Mouse (Mus musculus) heart, postnatal 36 days (tissue): ENCODE results near the gene Rtp2. TPM values are rescaled to one million over a fixed set of nuclear protein-coding genes. Genes with fewer than 3 reads are reported as not detected.

Source experiments
- DNase-seq, 2 experiments: peaks; one replicate each; pipeline ENCODE4 v3.0.0; 2021 to 2022
- intact Hi-C: fragments of 180-260 bp; cut with DNase I; formaldehyde crosslinking; loops from one replicate; pipeline ENCODE4 v1.15.1; 2025
- total RNA-seq, 2 experiments: library from RNA; stranded (reverse); gene quantifications; 2 replicates each; pipeline ENCODE4 v1.2.3; 2021

Rtp2 gene
- total RNA-seq, 2 experiments from 2014 or later: not detected

GRCm38 (mm10) chr16:23897984-23898586, 34.1 kb downstream of the Rtp2 start:
- peak; percentile 60 to 64 for DNase-seq
- intact Hi-C loops: loop anchor here (2.0 to 10.0 kb wide), 3 partner anchors 55 to 753 kb away; partner anchors contain the start of gene Adipoq

GRCm38 (mm10) chr16:23897486-23897885, 34.7 kb downstream of the Rtp2 start:
- intact Hi-C loops: loop anchor here (10.0 kb wide), 2 partner anchors 523 to 753 kb away; partner anchors contain the start of gene Adipoq
- DNase-seq: no peak

DNA sequence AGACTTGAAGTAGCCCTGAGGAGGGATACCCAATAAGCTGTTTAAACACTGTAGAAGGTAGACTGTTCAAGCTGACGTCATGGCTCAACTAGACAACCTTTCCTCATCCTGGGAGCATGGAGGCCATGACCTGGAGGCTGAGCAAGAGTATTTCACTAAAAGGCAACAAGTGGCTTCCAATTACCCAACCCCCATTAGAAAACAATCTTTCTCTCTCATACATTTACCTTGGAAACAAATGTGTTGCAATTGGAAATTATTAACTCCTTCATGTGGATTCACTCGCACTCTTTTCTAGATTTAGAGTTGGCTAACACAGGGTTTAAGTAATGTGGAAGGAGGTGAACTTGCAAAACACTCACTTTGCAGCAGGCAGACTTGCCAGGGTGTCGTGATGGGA, 37.1 kb downstream of the Rtp2 start:
- intact Hi-C loops: loop anchor here (10.0 kb wide), 2 partner anchors 520 to 750 kb away; partner anchors contain the start of gene Adipoq

GRCm38 (mm10) chr16:23890636-23891035, 41.6 kb downstream of the Rtp2 start, which contains the start of gene Sst:
Sst (minus strand) TSS chr16:23890958.
- DNase-seq: no peak
- intact Hi-C loops: loop anchor here (10.0 kb wide), 2 partner anchors 516 to 746 kb away; partner anchors contain the start of gene Adipoq

More for the DNA sequence above, 37.1 kb downstream of the Rtp2 start:
- DNase-seq: no peak

GRCm38 (mm10) chr16:23890151-23890550, 42.0 kb downstream of the Rtp2 start:
- no peak for DNase-seq
- intact Hi-C loops: loop anchor here (10.0 kb wide), 2 partner anchors 515 to 745 kb away; partner anchors contain the start of gene Adipoq

DNA sequence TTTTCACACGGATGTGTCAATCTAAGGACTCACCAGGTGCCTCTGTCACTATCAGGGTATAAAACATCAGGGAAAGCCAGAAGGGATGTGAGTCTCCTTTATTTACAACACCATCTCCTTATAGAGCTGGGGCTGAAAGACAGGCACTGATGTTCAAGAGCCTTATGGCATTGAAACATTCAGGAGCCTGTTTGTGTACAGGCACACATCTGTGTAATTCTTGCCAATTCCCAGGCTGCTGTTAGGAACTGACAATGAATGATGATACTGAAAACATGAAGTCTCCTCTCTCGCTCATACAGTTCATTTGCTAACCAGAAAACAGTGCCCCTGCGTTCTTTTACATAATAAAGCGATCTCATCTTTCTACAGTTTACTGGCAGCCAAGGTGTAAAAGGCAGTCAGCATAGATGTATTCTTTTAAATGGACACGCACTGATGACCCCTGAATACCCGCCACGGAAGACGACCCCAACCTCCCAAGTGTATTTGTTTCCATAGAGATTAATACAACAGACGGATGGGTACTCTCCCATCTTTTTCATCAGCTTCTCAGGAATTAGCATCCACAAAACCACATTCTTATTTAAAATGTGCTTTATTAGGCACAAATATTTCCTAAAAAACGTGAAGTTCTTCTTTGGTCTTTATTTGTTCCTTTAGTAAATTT, 44.1 kb downstream of the Rtp2 start:
- no peak for DNase-seq
- intact Hi-C loops: no loop called here

GRCm38 (mm10) chr16:23885098-23885497, 47.1 kb downstream of the Rtp2 start:
- DNase-seq: no peak
- intact Hi-C loops: no loop called here

Other genes with a start within 250 kb of the Rtp2 start
- not detected for gene Sst, start 41.4 kb downstream of the Rtp2 start, total RNA-seq
- not detected for gene Gm37419, start 56.1 kb upstream of the Rtp2 start, total RNA-seq
- 10 to 100 TPM; 14.6 to 18.5 TPM for gene Bcl6, start 56.5 kb upstream of the Rtp2 start, total RNA-seq